Mouse (Mus musculus) left cerebral cortex, postnatal 25 days (tissue): ENCODE data around the gene E2f7. TPM values are rescaled to one million over a fixed set of nuclear protein-coding genes. Genes with fewer than 3 reads are reported as not detected.
A peak's percentile ranks its signal among the peaks of the same experiment; 100 is the strongest.
"Not testable (repeated sequence)": the region's sequence is repeated elsewhere in the genome, so short reads cannot be mapped to it uniquely, and the experiment has no call there.

Experiments
- DNase-seq, 2 experiments: peaks; one replicate each; pipeline ENCODE4 v3.0.0; 2022; ENCODE audit warnings: low spot score in 2 of 2, mixed read lengths in 1 of 2
- intact Hi-C: fragments of 180-260 bp; cut with DNase I; formaldehyde crosslinking; loops from one replicate; pipeline ENCODE4 v1.15.1; 2025
- total RNA-seq, 2 experiments: library from RNA; stranded (reverse); gene quantifications; 2 replicates each; pipeline ENCODE4 v1.2.3; 2021

E2f7 gene
- total RNA-seq: under 1 TPM; 0.69 to 0.92 TPM

- intact Hi-C loops: no loop called here
- DNase-seq: peak; percentile 91
Observed at GRCm38 (mm10) chr10:110744686-110745639, at the start of gene E2f7. E2f7 (plus strand) TSS chr10:110745439.

GRCm38 (mm10) chr10:110701276-110701675, 44.0 kb upstream of the E2f7 start:
- no peak for DNase-seq
- intact Hi-C loops: no loop called here

- intact Hi-C loops: no loop called here
- no peak for DNase-seq
Observed at GRCm38 (mm10) chr10:110705672-110706071, 39.6 kb upstream of the E2f7 start.

GRCm38 (mm10) chr10:110707390-110708113, 37.7 kb upstream of the E2f7 start:
- no peak for DNase-seq
- intact Hi-C loops: no loop called here

- no peak for DNase-seq
- intact Hi-C loops: no loop called here
Observed at GRCm38 (mm10) chr10:110716887-110717286, 28.4 kb upstream of the E2f7 start.

- intact Hi-C loops: no loop called here
Observed at GRCm38 (mm10) chr10:110726431-110726830, 18.8 kb upstream of the E2f7 start.

GRCm38 (mm10) chr10:110727816-110728215, 17.4 kb upstream of the E2f7 start:
- no peak for DNase-seq
- intact Hi-C loops: no loop called here

More at GRCm38 (mm10) chr10:110726431-110726830, 18.8 kb upstream of the E2f7 start:
- DNase-seq: no peak

- intact Hi-C loops: loop anchor here (1.0 to 10.0 kb wide), 3 partner anchors 278 to 809 kb away; no protein-coding TSS in a partner anchor
- peak; percentile 74 to 85 for DNase-seq
Observed at GRCm38 (mm10) chr10:110733343-110733742, 11.9 kb upstream of the E2f7 start.

GRCm38 (mm10) chr10:110743701-110744100, 1.5 kb upstream of the E2f7 start:
- no peak for DNase-seq
- intact Hi-C loops: no loop called here

GRCm38 (mm10) chr10:110744120-110744519, 1.1 kb upstream of the E2f7 start:
- intact Hi-C loops: no loop called here
- DNase-seq: no peak

- DNase-seq: no peak
- intact Hi-C loops: no loop called here
Observed at GRCm38 (mm10) chr10:110745640-110746032, 397 bp downstream of the E2f7 start.

- intact Hi-C loops: no loop called here
- DNase-seq: no peak
Observed at GRCm38 (mm10) chr10:110749081-110749480, 3.8 kb downstream of the E2f7 start.

GRCm38 (mm10) chr10:110749510-110750305, 4.5 kb downstream of the E2f7 start:
- intact Hi-C loops: no loop called here
- DNase-seq: no peak

GRCm38 (mm10) chr10:110752849-110753248, 7.6 kb downstream of the E2f7 start:
- DNase-seq: no peak
- intact Hi-C loops: no loop called here

- DNase-seq: no peak
- intact Hi-C loops: no loop called here
Observed at GRCm38 (mm10) chr10:110755556-110755955, 10.3 kb downstream of the E2f7 start.

- intact Hi-C loops: no loop called here
- DNase-seq: no peak
Observed at GRCm38 (mm10) chr10:110756271-110756793, 11.1 kb downstream of the E2f7 start.

- intact Hi-C loops: not testable (repeated sequence)
- DNase-seq: peak in 1 of 2 experiments; percentile 15
Observed at GRCm38 (mm10) chr10:110760552-110760951, 15.3 kb downstream of the E2f7 start.

- no peak for DNase-seq
- intact Hi-C loops: no loop called here
Observed at GRCm38 (mm10) chr10:110762134-110762884, 17.1 kb downstream of the E2f7 start.

GRCm38 (mm10) chr10:110763416-110763815, 18.2 kb downstream of the E2f7 start:
- intact Hi-C loops: no loop called here
- DNase-seq: no peak
